Mouse (Mus musculus) ES-Bruce4 (cell line): ENCODE data around the gene Setd7.

Source experiments
- CTCF ChIP-seq: IDR thresholded peaks from one replicate; pipeline ENCODE4 v1.8.1; 2011; ENCODE audit warnings: low read depth, low read length
- POLR2A ChIP-seq: IDR thresholded peaks from one replicate; pipeline ENCODE4 v1.8.1; 2011; ENCODE audit warnings: low read length; ENCODE audit not compliant: insufficient read depth

DNA sequence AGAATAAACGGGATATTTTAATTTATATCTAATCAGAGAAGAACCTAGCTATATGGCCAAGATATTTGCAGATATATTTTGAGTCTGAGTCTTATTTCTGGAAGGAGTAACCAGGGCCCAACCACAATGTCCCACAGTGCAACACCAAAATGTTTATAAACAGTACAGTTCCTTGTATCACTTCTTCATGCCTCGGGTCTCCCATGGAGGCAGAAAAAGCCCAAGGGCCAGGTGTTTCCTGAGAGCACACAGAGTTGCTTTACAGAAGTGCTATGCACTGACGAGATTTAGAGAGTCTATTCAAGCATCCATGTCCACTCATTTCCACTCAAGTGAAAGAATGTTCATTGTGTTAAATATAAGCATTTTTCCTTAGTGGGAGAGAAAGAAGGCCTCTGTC, 78.8 kb downstream of the Setd7 start:
- TF ChIP-seq CTCF (no peak), POLR2A (no peak)
